Mouse (Mus musculus) cerebral cortex, adult 2 months (tissue): Measurements from ENCODE around the gene Ubb.

ENCODE experiments used
- WGBS: fragments of 180-500 bp; shearing (Covaris S2); methylation state at CpG from one replicate; pipeline ENCODE4 v1.1.7; 2018; 5-methylcytosine and 5-hydroxymethylcytosine counted together

Gene Ubb

GRCm38 (mm10) chr11:62589391-62589790 is 38.4 kb downstream of the Ubb start:
- 87% methylated on average over 10 of the region's 10 CpGs for WGBS

- 80% methylated on average over 2 of the region's 2 CpGs for WGBS
Measured at GRCm38 (mm10) chr11:62591026-62591425, 40.1 kb downstream of the Ubb start.

DNA sequence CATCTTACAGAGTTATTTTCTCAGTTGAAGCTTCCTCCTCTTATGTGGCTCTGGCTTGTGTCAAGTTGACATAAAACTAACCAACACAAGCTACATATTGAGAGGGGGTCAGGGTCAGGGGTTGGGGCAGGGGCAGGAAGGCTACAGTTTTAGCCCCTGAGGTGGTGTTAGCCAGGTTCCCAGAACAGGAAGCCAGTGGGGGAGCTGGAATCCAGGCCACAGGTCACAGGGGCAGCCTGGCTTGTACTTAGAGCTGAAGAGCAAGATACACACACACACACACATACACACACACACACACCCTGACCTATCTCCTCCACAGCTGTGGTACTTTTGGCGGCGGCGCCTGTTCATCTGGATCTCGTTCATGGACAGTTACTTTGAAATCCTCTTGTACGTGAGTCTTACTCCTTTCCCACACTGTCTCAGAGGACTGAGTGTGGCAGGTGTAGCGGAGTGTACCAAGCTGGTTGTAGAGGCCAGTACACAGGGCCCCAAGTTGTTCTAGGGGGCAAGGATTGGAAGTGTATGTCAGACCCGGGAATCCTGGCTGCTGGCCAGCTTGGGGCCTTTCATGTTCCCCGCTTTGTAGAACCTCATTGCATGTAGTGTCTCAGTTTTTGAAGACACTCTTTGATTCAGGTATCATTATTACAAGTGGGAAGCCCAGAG is 41.1 kb downstream of the Ubb start:
- WGBS = 78% methylated on average over 8 of the region's 8 CpGs

DNA sequence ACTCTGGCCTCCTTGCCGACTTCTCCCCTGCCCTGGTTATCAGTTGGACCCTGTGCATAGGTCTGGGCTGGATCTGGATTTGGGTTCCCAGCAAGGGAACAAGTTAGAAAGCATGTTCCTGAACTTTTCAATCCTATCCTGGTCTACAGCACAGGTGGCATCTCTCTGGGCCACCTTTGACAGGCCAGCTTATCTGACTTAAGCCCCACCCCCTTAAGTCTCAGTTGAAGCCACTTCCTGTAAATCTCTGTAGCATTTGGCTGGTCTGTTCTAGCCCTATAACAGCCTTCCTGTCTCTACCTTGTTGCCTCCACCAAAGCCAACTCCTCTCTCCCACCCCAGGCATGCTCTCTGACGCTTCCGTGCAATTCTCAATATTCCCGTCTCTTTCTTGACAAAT is 47.6 kb downstream of the Ubb start:
- 85% methylated on average over 4 of the region's 4 CpGs for WGBS

DNA sequence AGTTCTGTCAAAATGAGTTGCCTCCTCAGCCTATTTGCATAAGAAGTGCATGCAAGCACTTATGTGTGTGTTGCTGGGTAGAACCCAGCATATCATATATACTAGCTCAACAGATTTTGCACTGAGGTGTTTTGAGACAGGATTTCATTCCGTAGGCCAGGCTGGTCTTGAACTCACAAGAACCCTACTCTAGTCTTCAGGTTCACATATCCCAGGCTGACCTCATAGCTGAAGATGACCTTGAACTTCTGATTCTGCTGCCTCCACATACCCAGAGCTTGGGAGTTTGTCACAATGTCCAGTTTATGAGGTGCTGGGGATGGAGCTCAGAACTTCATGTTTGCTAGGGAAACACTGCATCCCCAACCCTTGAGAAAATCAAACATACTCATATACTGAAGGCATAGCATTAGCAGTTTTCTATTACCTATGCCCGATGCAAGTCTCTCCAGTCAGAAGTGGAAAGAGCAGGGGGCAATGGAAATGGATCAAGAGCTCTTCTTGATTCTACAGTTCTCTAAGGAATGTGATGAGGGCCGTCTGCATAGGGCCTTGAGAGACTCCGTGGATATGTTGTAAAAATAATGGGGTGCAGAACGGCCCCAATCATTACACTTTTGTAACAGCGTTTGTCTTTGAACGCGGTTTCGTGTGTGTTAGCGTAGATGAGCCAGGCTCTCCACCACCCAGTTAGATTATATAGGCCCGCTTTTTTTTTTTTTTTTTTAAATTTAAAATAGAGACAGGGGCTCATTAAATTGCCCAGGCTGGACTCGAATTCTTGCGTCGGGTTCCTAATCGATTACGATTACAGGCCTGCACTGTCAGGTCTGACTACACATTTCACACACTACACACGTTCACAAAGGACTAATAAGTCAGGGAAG is 51.0 kb downstream of the Ubb start:
- 10% methylated on average over 17 of the region's 17 CpGs for WGBS
